Mouse (Mus musculus) cerebellum, postnatal 36 days (tissue): ENCODE results near the gene Ubtd1.

ENCODE experiments used
- DNase-seq, 2 experiments: peaks; one replicate each; pipeline ENCODE4 v3.0.0; 2021 to 2022; ENCODE audit warnings: mixed read lengths in 2 of 2

Ubtd1 gene

GRCm38 (mm10) chr19:41981595-41981927 is at the start of gene Ubtd1:
Gene Ubtd1 (plus strand): TSS chr19:41981763.
- DNase-seq = no peak

DNA sequence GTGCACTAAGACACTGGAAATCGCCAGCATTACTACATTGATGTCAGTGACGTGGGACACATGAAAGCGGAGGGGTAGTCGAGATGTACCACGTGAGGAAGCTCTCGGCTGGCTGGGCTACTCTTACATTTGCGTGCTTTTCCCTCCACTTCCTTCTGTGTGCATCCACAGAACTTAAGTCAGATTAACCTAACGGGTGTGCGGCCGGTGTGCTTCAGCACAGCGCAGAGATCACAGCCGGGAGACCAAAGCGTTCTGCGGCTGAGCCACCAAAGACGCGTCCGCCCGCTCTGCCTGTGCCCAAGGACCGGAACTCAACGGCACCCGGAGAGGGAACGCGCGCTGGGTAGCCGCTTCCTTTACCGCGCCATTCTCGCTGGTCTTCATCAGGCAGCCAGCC is 48.9 kb upstream of the Ubtd1 start:
- DNase-seq = no peak

DNA sequence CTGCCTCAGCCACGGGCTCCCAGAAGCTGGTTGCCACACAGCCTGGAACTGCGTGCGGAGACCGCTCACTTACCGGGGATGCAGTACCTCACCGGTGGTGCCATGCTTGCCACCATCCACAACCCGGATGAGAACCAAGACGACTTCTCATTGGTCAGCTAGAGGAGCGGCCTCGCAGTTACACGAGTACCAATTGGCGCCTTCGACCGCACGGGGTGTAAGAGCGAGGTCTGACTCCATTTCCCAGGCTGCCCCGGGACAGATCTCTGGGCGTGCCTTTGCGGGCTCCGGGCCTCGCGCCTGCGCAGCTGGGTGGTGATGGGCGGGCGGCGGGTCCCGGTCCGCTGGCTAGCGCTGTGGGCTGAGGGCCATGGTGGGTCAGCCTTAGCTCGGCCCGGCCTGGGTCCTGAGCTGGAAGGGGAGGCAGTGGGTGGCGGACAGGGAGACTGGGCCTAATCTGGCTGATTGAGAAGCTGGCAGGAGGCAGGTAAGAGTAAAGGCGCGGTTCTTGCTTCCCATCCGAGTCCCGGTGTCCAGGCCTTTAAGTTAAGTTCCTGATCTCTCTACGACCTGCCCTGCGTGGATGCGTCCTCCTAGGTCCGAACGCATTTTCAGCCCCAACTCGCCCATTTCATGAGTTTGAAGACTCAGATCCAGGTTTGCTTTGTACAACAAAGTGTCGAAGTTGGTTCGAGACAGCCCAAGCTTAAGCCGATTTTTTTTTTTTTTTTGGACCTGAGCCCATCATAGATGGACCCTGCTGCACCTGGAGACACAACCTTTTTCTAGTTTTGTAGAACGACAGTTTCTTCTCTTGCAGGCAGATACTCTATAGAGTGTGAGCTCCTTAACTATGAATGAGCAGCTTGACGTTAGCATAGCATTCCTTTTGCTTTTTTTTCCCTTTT is 48.1 kb upstream of the Ubtd1 start, which contains the start of the genes Exosc1 and Zdhhc16:
Gene Exosc1, minus strand, starts transcription at position 245 of the 908 bp plus-strand sequence.
Gene Zdhhc16, plus strand, starts transcription at position 302 of the 908 bp plus-strand sequence.
- peak; percentile 98 to 99 for DNase-seq

GRCm38 (mm10) chr19:41934124-41934523 is 47.4 kb upstream of the Ubtd1 start:
- no peak for DNase-seq

- no peak for DNase-seq
Observed at GRCm38 (mm10) chr19:41935921-41936320, 45.6 kb upstream of the Ubtd1 start.

GRCm38 (mm10) chr19:41938539-41938938 is 43.0 kb upstream of the Ubtd1 start:
- no peak for DNase-seq

DNA sequence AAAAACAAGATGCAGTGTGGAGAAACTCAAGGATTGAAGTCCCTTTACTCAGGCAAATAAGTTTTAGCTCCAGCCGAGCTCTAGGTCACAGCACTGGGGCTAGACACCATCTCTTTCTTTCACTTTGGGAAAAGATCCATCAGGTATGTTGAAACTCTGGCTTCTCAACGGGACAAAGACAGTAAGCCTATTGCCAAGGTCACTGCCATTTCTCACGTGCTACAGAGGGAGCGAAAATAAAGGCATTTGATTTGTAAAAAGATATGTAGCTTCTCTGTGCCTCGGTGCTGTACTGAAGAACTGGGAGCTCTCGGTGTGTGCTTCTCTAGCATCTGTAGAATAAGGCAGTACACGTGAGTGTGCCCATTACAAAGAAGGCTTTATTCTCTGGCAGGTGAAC is 37.7 kb upstream of the Ubtd1 start:
- no peak for DNase-seq

GRCm38 (mm10) chr19:41952287-41952686 is 29.3 kb upstream of the Ubtd1 start:
- no peak for DNase-seq

DNA sequence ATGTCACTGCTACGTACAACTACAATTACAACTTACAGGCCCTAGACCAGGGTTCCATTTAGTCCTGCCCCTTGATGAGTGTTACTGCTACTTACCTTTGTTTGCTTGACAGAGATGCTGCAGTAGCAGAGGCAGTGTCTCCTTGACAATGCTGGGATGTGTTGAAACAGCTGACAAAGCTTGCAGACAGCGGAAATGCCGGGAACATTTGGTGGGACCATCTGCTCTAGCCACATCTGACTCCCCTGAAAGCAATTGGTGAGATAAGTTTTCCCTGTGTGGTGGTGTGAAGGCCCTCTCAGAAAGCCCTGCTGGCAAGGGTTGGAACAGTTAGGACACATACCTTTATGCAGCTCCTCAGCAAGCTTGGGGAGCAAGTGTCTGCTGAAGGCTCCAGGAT is 28.0 kb upstream of the Ubtd1 start:
- no peak for DNase-seq

DNA sequence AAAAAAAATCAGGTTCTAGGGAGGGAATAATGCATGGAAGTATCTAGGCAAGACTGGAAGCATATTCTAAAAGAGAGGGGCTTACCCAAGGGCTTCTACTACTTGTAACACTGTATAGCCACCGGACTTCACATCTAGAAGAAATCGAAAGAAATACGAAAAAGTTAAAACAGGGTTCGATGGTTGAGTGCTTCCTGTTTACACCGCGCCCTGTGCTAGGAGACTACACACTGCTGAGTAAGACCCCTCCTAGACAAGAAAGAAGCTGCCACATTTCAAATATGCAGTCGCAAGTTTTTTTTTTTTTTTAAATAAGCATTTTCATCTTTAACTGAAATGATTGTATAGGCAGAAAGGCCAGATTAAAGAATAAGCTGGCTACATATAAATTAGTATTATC is 11.9 kb upstream of the Ubtd1 start:
- DNase-seq = no peak

- DNase-seq = no peak
Observed at GRCm38 (mm10) chr19:41973891-41974794, 7.4 kb upstream of the Ubtd1 start.

DNA sequence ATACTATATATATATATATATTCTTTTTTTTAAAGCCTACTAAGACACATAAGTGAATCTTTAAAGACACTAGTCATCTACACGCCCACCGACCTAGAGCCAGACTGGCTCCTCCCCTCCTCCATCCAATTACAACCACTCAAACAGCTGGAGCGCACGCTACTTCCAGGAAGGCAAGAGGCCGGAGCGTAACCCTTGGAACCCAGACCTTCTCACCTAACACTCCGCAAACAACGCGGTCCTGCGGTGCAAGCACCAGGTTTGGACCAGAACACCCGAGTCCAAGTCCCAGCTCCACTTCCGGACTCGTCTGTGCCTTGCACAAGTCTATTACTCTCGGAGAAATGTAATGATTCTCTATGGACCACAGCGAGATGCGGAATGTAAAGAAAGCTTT is 1.1 kb upstream of the Ubtd1 start:
- no peak for DNase-seq

DNA sequence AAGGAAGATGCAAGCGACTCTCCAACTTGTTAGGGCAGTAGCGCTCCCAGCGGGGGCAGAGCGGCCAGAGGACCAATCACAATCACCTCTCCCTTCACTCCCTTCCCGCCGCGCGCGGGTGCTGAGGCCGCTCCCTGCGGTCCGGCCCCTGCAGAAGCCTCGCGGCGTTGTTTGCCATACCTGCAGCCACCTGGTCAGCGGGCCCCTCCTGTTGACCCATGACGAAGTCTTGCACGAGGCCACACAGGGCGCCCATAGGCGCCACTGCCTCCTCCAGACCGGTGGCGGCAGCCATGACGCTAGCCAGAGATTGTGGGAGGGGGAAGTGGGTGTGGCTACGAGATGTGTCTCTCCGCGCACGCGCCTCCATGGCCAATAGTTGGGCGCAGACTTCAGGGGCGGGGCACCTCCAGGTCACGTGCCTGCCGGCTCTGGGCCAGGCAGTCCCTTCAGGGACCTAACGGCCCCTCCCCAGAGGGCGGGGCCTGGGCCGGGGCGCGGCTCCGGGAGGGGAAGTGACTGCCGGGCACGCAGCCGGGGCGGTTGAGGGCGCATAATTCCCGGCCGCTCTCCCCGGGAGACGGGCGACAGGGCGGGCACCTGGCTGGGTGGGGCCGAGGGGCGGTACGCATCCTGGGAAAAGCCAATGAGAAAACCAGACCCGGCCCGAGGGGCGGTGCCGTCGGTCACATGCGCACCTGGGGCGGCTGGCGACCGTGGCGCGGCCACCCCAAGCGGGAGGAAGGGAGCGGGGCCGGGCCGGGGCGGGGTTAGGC is 556 bp upstream of the Ubtd1 start, which contains the start of gene Mms19:
Gene Mms19, minus strand, starts transcription at position 339 of the 776 bp plus-strand sequence.
- peak; percentile 98 to 99 for DNase-seq

DNA sequence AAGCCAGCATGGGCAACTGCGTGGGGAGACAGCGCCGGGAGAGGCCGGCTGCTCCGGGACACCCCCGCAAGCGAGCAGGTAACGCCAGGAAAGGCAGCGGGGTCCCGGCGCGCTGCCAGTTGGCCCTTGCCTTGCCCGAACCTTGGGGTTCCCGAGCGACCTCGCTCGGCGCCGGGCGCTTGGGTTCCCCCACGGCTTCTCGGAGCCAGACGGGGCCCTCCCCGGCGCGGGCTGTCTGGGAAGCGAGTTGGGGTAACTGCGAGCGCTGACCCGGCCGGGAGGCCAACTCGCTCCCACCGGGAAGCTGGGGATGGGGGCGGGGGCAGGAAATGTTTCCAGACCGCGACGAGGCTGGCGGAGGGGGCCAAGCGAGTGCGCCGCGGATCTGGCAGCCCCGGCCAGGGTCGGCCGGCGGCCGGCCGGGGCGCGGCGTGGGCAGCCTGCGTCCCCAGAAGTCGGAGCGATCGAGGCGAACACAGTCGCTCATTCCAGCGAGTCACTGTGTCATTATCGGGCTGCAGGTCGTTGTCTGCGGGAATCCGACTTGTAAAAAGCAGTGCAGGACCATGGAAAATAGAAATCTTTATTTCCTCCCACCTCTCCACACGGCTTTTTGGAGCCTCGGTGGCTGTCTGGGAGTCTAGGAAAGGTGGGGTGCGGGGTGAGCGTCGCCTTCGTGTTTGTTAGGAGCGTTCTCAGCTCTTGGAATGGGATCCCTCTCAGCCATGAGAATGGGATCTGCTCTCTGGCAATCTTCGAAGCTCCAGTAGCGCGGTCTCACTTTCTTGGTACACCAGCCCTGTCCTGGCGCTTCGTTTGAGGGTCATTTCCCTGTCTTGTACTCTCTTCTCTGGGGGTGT is 598 bp downstream of the Ubtd1 start:
- peak; percentile 70 to 79 for DNase-seq

- no peak for DNase-seq
Observed at GRCm38 (mm10) chr19:41982791-41983150, 1.2 kb downstream of the Ubtd1 start.

DNA sequence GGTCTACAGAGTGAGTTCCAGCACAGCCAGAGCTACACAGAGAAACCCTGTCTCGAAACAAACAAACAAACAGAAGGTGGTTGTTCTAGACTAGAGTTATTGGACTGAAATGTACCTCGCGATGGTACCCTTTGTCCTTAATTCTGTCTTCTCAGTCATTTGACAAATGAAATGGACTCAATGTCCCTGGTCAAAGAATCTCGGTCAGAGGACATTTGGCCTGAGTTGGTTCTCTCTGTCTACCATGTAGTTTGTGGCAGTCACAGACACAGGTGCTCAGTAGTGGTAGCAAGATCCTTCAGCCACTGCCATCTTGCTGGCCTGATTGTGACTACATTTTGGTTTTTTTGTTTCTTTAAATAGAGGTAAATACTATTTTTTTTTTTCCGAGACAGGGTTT is 4.4 kb downstream of the Ubtd1 start:
- DNase-seq = no peak

DNA sequence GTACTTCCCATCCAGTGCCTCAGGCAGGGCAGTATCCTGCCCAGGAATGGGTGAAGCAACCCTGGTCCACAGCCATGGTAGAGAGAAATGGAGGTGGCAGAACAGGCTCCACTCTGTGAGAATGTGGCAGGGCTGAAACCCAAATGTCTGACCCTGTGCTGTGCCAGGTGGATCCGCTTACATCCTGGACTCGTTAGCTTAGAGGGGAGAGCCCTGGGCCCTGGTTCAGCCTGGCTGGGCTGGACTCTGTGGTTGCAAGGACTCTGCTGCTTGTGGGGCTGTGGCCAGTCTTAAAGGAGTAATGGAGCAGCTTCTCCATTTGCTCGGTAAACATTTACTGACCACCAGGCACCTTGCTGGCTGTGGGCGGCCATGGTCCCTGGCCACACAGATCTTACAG is 5.6 kb downstream of the Ubtd1 start:
- DNase-seq = no peak

GRCm38 (mm10) chr19:41989810-41990209 is 8.2 kb downstream of the Ubtd1 start:
- DNase-seq = no peak

DNA sequence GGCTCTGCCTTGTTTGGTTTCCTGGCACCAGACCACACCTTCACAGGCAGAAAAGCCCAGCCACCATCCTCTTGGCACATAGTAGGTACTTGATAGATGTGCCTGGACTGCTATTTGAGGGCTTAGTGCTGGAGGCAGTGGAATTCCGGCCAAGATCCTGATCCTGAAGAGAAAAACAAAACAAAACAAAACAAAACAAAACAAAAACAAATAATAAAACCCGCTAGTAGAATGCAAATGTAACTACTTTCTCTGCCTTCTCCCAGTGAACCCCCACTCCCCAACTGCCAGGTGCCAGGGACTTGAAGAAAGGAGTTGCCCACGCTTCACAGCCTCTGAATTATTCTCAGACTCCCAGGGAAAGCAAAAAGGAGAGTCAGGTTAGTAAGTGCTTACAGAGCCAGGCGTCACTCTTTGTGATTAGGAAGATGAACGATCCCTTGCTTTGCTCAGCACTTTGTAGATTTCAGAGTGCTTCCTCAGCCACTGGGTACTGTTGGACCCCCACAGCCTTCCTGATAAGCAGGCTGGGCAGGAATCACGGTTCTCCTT is 10.4 kb downstream of the Ubtd1 start:
- no peak for DNase-seq

- no peak for DNase-seq
Observed at GRCm38 (mm10) chr19:41992971-41993370, 11.4 kb downstream of the Ubtd1 start.

DNA sequence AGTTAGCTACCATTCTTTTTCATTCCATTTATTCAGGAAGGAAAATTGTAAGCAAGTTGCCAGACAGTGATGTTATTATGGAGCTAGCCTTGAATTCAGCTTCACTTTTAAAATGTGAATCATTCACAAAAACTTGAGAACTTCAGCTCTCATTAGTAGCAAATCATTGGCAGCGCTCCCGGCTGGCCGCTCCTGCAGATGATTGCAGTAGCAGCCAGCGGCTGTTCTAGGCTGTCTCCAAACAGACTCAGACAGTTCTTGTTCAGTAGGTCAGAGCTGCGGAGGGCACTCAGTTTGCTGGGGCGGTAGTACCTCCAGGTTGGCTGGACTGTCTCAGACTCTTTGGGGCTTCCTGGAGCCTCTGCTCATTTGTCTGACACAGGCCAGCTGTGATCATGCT is 11.9 kb downstream of the Ubtd1 start:
- no peak for DNase-seq

- no peak for DNase-seq
Observed at GRCm38 (mm10) chr19:41994023-41994422, 12.5 kb downstream of the Ubtd1 start.
